Mouse (Mus musculus): Measurements from ENCODE around the gene Hipk4.

- TF ChIP-seq POLR2A (IDR thresholded peaks at IDR 0.05; ENCODE audit: borderline replicate concordance, insufficient read depth, low read length) (no peak), CTCF (IDR thresholded peaks at IDR 0.05; ENCODE audit: borderline replicate concordance, insufficient read depth, low read depth, low read length) (no peak)
Observed at GRCm38 (mm10) chr7:27510809-27511208, 12.3 kb upstream of the Hipk4 start.
